Mouse (Mus musculus) thymus, adult 2 months (tissue): ENCODE data around the gene Fhit. TPM values are rescaled to one million over a fixed set of nuclear protein-coding genes. Genes with fewer than 3 reads are reported as not detected.

Experiments
- DNase-seq: peaks from one replicate; pipeline ENCODE4 v3.0.0; 2021
- H3K27ac ChIP-seq: fragments of 200-500 bp; 2 replicates; pipeline ENCODE4 v1.5.1; 2012; ENCODE audit warnings: low read length, control low read depth; ENCODE audit not compliant: control insufficient read depth, insufficient read depth
- H3K27me3 ChIP-seq: fragments of 200-500 bp; 2 replicates; pipeline ENCODE4 v1.6.1; 2012; ENCODE audit warnings: mild to moderate bottlenecking, low read length, moderate library complexity, mixed read lengths; ENCODE audit not compliant: control insufficient read depth, insufficient read depth
- H3K36me3 ChIP-seq: fragments of 200-500 bp; 2 replicates; pipeline ENCODE4 v1.6.1; 2012; ENCODE audit warnings: mild to moderate bottlenecking, low read length, moderate library complexity; ENCODE audit not compliant: control insufficient read depth, insufficient read depth
- H3K4me1 ChIP-seq: fragments of 200-500 bp; replicated peaks from 2 replicates; pipeline ENCODE4 v1.6.1; 2012; ENCODE audit warnings: low read length; ENCODE audit not compliant: control insufficient read depth, insufficient read depth
- H3K4me3 ChIP-seq: fragments of 200-500 bp; 2 replicates; pipeline ENCODE4 v1.5.1; 2012; ENCODE audit warnings: mild to moderate bottlenecking, low read length, control low read depth, moderate library complexity; ENCODE audit not compliant: control insufficient read depth, insufficient read depth
- CTCF ChIP-seq: fragments of 200-500 bp; IDR thresholded peaks from 2 replicates; pipeline ENCODE4 v1.5.1; 2012; ENCODE audit warnings: mild to moderate bottlenecking, control low read depth, low read length, moderate library complexity, borderline replicate concordance; ENCODE audit not compliant: control insufficient read depth, poor library complexity, insufficient read depth; ENCODE audit errors: extremely low read depth
- POLR2A ChIP-seq: fragments of 200-500 bp; IDR thresholded peaks from 2 replicates; pipeline ENCODE4 v1.6.1; 2012; ENCODE audit warnings: mild to moderate bottlenecking, low read length, control low read depth, moderate library complexity; ENCODE audit not compliant: control insufficient read depth, poor library complexity, insufficient read depth; ENCODE audit errors: extremely low read depth
- WGBS: fragments of 180-500 bp; shearing (Covaris S2); methylation state at CpG from one replicate; pipeline ENCODE4 v1.1.7; 2018; 5-methylcytosine and 5-hydroxymethylcytosine counted together
- polyA plus RNA-seq: library from polyadenylated mRNA; depleted of rRNA; stranded (reverse); fragments of >200 nt; gene quantifications from 2 replicates; pipeline ENCODE4 v1.2.3, GENCODE M21; 2012

Fhit gene
- polyA plus RNA-seq, 1 experiment = 5.4 TPM

- no peak for DNase-seq
- WGBS = 87% methylated on average over 1 of the region's 1 CpGs
- Histone ChIP-seq H3K4me3 (no peak overlapping the region), H3K36me3 (no peaks in the 10 kb centered on the region), H3K4me1 (no peaks in the 10 kb centered on the region), H3K27ac (no peak overlapping the region), H3K27me3 (no peaks in the 10 kb centered on the region)
- TF ChIP-seq POLR2A (no peak), CTCF (no peak)
Measured at GRCm38 (mm10) chr14:9669766-9670165, 1492.1 kb downstream of the Fhit start.

GRCm38 (mm10) chr14:9658445-9658844 is 1503.4 kb downstream of the Fhit start:
- no peaks in the 10 kb centered on the region for H3K27me3 ChIP-seq
- H3K36me3 ChIP-seq = no peaks in the 10 kb centered on the region
- 77% methylated on average over 1 of the region's 1 CpGs for WGBS
- no peak for TF ChIP-seq POLR2A
- no peak for TF ChIP-seq CTCF
- DNase-seq = no peak
- H3K4me3 ChIP-seq = no peak overlapping the region
- H3K27ac ChIP-seq = no peak overlapping the region
- H3K4me1 ChIP-seq = no peaks in the 10 kb centered on the region

- WGBS = 98% methylated on average over 1 of the region's 1 CpGs
- no peak overlapping the region for H3K27ac ChIP-seq
- no peaks in the 10 kb centered on the region for H3K4me1 ChIP-seq
- H3K4me3 ChIP-seq = no peak overlapping the region
- no peak for DNase-seq
- TF ChIP-seq POLR2A = no peak
- no peak for TF ChIP-seq CTCF
- H3K27me3 ChIP-seq = no peaks in the 10 kb centered on the region
- H3K36me3 ChIP-seq = no peaks in the 10 kb centered on the region
Measured at GRCm38 (mm10) chr14:9651417-9651816, 1510.4 kb downstream of the Fhit start.

- WGBS = 97% methylated on average over 1 of the region's 1 CpGs
Measured at GRCm38 (mm10) chr14:9648416-9648815, 1513.4 kb downstream of the Fhit start.

GRCm38 (mm10) chr14:9646233-9646632 is 1515.6 kb downstream of the Fhit start:
- no peak for DNase-seq
- no peak overlapping the region for H3K4me3 ChIP-seq
- H3K4me1 ChIP-seq = no peaks in the 10 kb centered on the region
- H3K36me3 ChIP-seq = no peaks in the 10 kb centered on the region
- 95% methylated on average over 7 of the region's 7 CpGs for WGBS
- H3K27me3 ChIP-seq = no peaks in the 10 kb centered on the region
- H3K27ac ChIP-seq = no peak overlapping the region
- TF ChIP-seq POLR2A (no peak), CTCF (no peak)

More at GRCm38 (mm10) chr14:9648416-9648815, 1513.4 kb downstream of the Fhit start:
- H3K27me3 ChIP-seq = no peaks in the 10 kb centered on the region
- H3K4me3 ChIP-seq = no peak overlapping the region
- no peak overlapping the region for H3K27ac ChIP-seq
- no peaks in the 10 kb centered on the region for H3K4me1 ChIP-seq
- no peak for DNase-seq
- no peak for TF ChIP-seq POLR2A
- TF ChIP-seq CTCF = no peak
- H3K36me3 ChIP-seq = no peaks in the 10 kb centered on the region

GRCm38 (mm10) chr14:9644216-9645166 is 1517.3 kb downstream of the Fhit start:
- TF ChIP-seq CTCF (no peak), POLR2A (no peak)
- WGBS = 80% methylated on average over 9 of the region's 9 CpGs
- H3K27me3 ChIP-seq = no peaks in the 10 kb centered on the region
- H3K4me1 ChIP-seq = no peaks in the 10 kb centered on the region
- H3K27ac ChIP-seq = no peak overlapping the region
- no peak overlapping the region for H3K4me3 ChIP-seq
- no peak for DNase-seq
- H3K36me3 ChIP-seq = no peaks in the 10 kb centered on the region
